Mouse (Mus musculus) testis, adult 2 months (tissue): Measurements from ENCODE around the gene Wdr25.

Experiments
- CTCF ChIP-seq: fragments of 200-500 bp; IDR thresholded peaks from 2 replicates; pipeline ENCODE4 v1.5.1; 2012; ENCODE audit warnings: low read depth, mild to moderate bottlenecking, inconsistent platforms, low read length, moderate library complexity; ENCODE audit not compliant: control insufficient read depth, insufficient read depth, insufficient replicate concordance
- POLR2A ChIP-seq: fragments of 200-500 bp; IDR thresholded peaks from 2 replicates; pipeline ENCODE4 v1.6.1; 2012; ENCODE audit warnings: low read depth, mild to moderate bottlenecking, inconsistent platforms, low read length, moderate library complexity; ENCODE audit not compliant: control insufficient read depth

- TF ChIP-seq POLR2A (no peak), CTCF (no peak)
Measured at GRCm38 (mm10) chr12:108915893-108916292, 22.5 kb downstream of the Wdr25 start.
